Mouse (Mus musculus) small intestine, adult 10 weeks (tissue): Measurements from ENCODE around the gene Mta1. TPM values are rescaled to one million over a fixed set of nuclear protein-coding genes. Genes with fewer than 3 reads are reported as not detected.

Source experiments
- polyA plus RNA-seq: library from polyadenylated mRNA; stranded (reverse); fragments of 350-450 nt; fragmentation: Illumina TruSeq; extraction: RNeasy Lipid Tissue Mini Kit (QIAGEN cat#74804); gene quantifications from one replicate; pipeline ENCODE4 v1.2.3, GENCODE M21; 2014; ENCODE audit warnings: low replicate concordance

The Mta1 gene
- 4.1 TPM for polyA plus RNA-seq

GRCm38 (mm10) chr12:113097749-113098281, at the start of gene Mta1:
Gene Mta1 (plus strand): TSS chr12:113098278.

DNA sequence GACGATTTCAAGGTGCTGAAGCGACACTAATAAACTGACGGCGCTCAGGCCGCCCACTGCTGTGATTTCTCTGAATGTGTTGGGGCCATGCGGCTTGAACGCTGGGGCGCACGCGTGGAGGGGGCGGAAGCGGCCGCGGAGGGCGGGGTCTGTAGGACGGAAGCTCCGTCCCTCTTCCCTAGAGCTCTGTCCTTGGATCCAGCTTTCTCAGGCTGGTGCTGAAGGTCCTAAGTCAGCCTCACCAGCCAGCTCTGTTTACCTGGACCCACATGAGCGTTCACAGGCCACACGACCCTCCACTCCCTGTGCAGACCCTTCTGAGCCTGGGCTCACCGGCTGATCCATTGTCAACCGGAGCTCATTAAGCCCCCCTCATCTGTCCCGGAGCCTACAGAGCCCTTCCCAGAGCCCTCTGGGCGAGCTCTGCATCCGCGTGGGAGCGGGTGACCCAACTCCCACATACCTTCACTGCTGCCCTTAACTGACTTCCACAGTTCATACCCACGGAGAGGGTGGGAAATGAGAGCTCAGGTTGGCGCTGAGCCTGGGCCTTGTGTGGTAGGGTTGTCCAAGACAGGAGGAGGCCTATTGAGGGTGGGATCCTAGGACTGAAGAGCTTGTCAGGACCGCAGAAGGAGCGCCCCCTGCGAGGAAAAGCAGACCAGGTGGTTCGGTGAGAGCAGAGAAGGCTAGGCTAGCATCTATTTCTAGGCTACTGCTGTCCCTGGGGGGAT, 23.6 kb upstream of the Mta1 start, which contains the start of gene Tex22:
Tex22 (plus strand) TSS at position 174 of the 734 bp plus-strand sequence.

GRCm38 (mm10) chr12:113139908-113140615, 42.0 kb downstream of the Mta1 start, which contains the start of gene Crip2:
Gene Crip2 (plus strand): TSS chr12:113140236.

GRCm38 (mm10) chr12:113146112-113147057, 48.3 kb downstream of the Mta1 start, which contains the start of gene Crip1:
Gene Crip1 (plus strand): TSS chr12:113146316.

DNA sequence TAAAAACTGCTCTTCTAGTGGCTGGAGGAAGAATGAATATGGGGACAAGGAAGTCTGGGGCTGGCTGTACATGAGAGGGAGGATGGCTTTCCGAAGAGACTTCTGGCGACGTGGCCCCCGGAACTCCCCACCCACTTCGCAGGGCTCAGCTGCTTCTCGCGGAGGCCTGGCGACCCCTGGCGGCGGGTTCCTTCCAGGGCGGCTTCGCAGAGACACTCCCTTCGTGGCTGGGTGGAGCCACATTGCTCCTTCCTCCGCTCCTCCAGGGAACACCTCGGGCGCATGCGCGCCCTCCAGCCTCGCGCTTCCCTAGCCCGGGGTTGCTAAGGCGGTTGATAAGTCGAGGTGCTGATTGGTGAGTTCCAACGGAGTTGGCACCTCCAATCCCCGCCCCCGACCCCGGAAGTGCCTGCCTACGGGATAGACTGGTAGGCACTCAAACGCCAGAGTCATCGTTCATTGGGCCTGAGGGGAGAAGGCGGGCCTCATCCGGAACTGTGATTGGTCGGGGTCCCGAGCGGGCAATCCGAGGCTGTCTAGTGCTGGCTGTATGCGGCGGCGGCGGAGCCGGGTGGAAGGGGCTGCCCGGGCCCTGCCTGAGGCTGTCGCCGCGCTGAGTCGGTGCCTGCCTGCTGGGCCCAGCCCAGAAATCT, 57.9 kb downstream of the Mta1 start, which contains the start of gene Tedc1:
Tedc1 (plus strand) TSS at position 535 of the 653 bp plus-strand sequence.

GRCm38 (mm10) chr12:113185442-113186291, 87.6 kb downstream of the Mta1 start, which contains the start of gene Tmem121:
Gene Tmem121 (plus strand): TSS chr12:113185930.

Other genes starting within 250 kb of the Mta1 start
- gene Gpr132, start 230.1 kb upstream of the Mta1 start, polyA plus RNA-seq = 0.63 TPM
- not detected for gene Jag2, start 168.5 kb upstream of the Mta1 start, polyA plus RNA-seq
- gene Nudt14, start 156.2 kb upstream of the Mta1 start, polyA plus RNA-seq = not detected
- gene Btbd6, start 121.8 kb upstream of the Mta1 start, polyA plus RNA-seq = 0.71 TPM
- gene Brf1, start 97.6 kb upstream of the Mta1 start, polyA plus RNA-seq = 11.7 TPM
- 2.8 TPM for gene Pacs2, start 83.8 kb upstream of the Mta1 start, polyA plus RNA-seq
- gene Tex22, start 23.8 kb upstream of the Mta1 start, polyA plus RNA-seq = not detected
- gene Crip2, start 42.0 kb downstream of the Mta1 start, polyA plus RNA-seq = not detected
- 15.7 TPM for gene Crip1, start 48.0 kb downstream of the Mta1 start, polyA plus RNA-seq
- gene Tedc1, start 58.1 kb downstream of the Mta1 start, polyA plus RNA-seq = 0.15 TPM
- not detected for gene Tmem121, start 87.7 kb downstream of the Mta1 start, polyA plus RNA-seq